Mouse (Mus musculus) forebrain, embryonic 15.5 days (tissue): ENCODE results near the gene H2al1j. TPM values are rescaled to one million over a fixed set of nuclear protein-coding genes. Genes with fewer than 3 reads are reported as not detected.

Source experiments
- ATAC-seq: fragments of 200-750 bp; cut with Nextera tagmentation; replicated peaks from 2 replicates; pipeline ENCODE4 v1.8.0; 2017; ENCODE audit warnings: mild to moderate bottlenecking, moderate TSS enrichment, moderate library complexity
- H3K27ac ChIP-seq: fragments of 300-500 bp; sonication (generic); replicated peaks from 2 replicates; pipeline ENCODE4 v1.5.1; 2015; ENCODE audit warnings: mild to moderate bottlenecking, inconsistent platforms
- H3K27me3 ChIP-seq: fragments of 300-500 bp; sonication (generic); 2 replicates; pipeline ENCODE4 v1.6.1; 2015; ENCODE audit warnings: inconsistent platforms
- H3K36me3 ChIP-seq: fragments of 300-500 bp; sonication (generic); 2 replicates; pipeline ENCODE4 v1.6.1; 2015; ENCODE audit warnings: mild to moderate bottlenecking, inconsistent platforms
- H3K4me1 ChIP-seq: fragments of 300-500 bp; sonication (generic); 2 replicates; pipeline ENCODE4 v1.6.1; 2015; ENCODE audit warnings: inconsistent platforms
- H3K4me2 ChIP-seq: fragments of 300-500 bp; sonication (generic); replicated peaks from 2 replicates; pipeline ENCODE4 v1.6.1; 2015; ENCODE audit warnings: mild to moderate bottlenecking, inconsistent platforms
- H3K4me3 ChIP-seq: fragments of 300-500 bp; sonication (generic); 2 replicates; pipeline ENCODE4 v1.5.1; 2015; ENCODE audit warnings: mild to moderate bottlenecking, inconsistent platforms
- H3K9ac ChIP-seq: fragments of 300-500 bp; sonication (generic); replicated peaks from 2 replicates; pipeline ENCODE4 v1.6.1; 2015; ENCODE audit warnings: mild to moderate bottlenecking, inconsistent platforms
- H3K9me3 ChIP-seq: fragments of 300-500 bp; sonication (generic); 2 replicates; pipeline ENCODE4 v1.6.1; 2016; ENCODE audit warnings: inconsistent platforms
- WGBS: fragments of 180-500 bp; shearing (Covaris S2); methylation state at CpG from one replicate; pipeline ENCODE4 v1.1.7; 2015; ENCODE audit warnings: mixed read lengths; 5-methylcytosine and 5-hydroxymethylcytosine counted together
- polyA plus RNA-seq: library from polyadenylated mRNA; unstranded; fragments of >200 nt; fragmentation: Nextera tagmentation; extraction: Ambion mirVana; gene quantifications from 2 replicates; pipeline ENCODE4 v1.2.1, GENCODE M21; 2015

Gene H2al1j
- polyA plus RNA-seq, 1 experiment from 2014 or later: not detected

DNA sequence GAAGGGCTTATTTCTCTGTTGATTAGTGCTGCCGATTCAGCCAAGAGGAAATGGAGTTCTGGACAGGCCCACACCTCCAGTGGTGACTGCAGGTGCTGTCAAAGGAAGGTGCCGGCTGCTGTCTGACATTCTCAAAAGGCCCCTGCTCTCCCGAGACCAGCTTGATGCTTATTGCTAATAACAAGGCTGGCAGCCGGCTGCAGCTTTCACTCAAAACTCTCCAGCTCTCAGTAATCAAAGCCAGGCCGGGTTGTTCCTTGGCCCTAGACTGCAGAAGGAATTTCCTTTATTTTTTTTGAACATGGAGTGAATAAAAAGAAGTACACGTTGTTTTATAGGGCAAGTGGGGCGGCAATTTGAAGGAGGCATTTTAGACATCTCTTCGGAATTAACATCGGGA is 18.1 kb downstream of the H2al1j start:
- H3K27me3 ChIP-seq: no peaks in the 10 kb centered on the region
- H3K36me3 ChIP-seq: no peaks in the 10 kb centered on the region
- H3K27ac ChIP-seq: peak overlapping the region; percentile 46
- no peak overlapping the region for H3K4me2 ChIP-seq
- WGBS: 48% methylated on average over 9 of the region's 9 CpGs
- no peak for ATAC-seq
- H3K9me3 ChIP-seq: no peaks in the 10 kb centered on the region
- no peak overlapping the region for H3K4me3 ChIP-seq
- no peak overlapping the region for H3K9ac ChIP-seq
- peaks cover 3% of the 10 kb centered on the region; the same call in 1 of the 2 replicates for H3K4me1 ChIP-seq

DNA sequence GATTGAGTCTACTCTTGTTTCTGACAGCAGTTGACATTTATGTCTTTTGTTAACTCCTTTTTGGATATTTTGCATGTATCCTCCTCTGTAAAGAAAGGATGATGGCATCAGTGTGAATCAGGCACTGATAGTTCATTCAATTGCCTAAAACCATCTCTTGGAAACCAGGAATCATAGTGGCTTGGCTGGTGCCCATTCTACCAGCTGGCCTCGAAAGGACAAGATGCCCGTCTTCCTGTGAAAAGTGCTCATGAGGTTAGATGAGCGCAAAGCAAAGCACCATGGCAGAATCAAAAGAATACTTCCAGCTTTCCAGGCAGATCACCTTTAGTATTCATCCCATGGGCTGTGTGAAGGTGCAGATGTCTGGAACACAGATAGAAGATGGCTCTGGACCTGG is 19.1 kb downstream of the H2al1j start:
- Histone ChIP-seq H3K9ac (no peak overlapping the region), H3K36me3 (no peaks in the 10 kb centered on the region), H3K9me3 (no peaks in the 10 kb centered on the region), H3K4me3 (no peak overlapping the region), H3K27ac (no peak overlapping the region), H3K4me1 (peaks cover 3% of the 10 kb centered on the region; the same call in 1 of the 2 replicates), H3K4me2 (no peak overlapping the region), H3K27me3 (no peaks in the 10 kb centered on the region)
- 78% methylated on average over 3 of the region's 3 CpGs for WGBS
- ATAC-seq: no peak

DNA sequence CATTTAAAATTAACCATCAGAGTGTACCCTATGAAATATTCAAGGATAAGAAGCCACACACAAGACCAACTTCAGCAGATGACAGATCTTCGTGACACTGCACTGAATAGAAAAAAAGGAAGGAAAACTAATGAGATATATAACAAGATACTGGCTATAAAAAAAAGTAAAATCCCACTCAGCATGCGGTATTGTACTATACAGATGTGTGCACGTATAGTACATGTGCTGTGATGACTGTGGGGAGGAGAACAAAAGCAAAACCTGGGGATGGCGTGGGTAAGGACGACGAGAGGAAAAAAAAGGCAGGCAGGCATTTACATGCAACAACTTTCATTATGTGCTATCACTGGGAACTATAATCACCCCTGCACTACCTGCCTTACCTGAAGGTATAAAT is 33.2 kb downstream of the H2al1j start:
- Histone ChIP-seq H3K27me3 (no peaks in the 10 kb centered on the region), H3K9ac (no peak overlapping the region), H3K36me3 (no peaks in the 10 kb centered on the region), H3K4me3 (no peak overlapping the region), H3K27ac (no peak overlapping the region), H3K9me3 (no peaks in the 10 kb centered on the region), H3K4me1 (peaks cover 9% of the 10 kb centered on the region), H3K4me2 (no peak overlapping the region)
- WGBS: 86% methylated on average over 6 of the region's 6 CpGs
- ATAC-seq: no peak

DNA sequence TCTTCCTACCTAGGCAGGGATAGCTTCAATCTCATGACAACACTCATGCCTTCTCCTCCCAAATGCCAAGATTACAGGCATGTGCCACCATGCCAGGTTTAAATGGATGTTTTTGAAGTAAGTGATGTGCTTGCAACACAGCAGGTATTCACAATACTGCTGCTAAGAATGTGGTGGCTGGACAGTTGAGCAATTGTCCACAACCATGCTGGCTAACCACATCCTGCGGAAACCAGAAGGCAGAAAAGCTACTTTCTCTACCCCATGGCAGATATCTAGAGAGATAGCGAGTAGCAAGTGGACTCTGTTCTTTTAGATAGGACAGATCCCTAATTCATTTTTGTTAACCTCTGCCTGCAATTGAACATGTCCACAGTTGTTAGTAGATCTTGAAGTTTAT is 33.6 kb downstream of the H2al1j start:
- H3K4me2 ChIP-seq: no peak overlapping the region
- H3K4me1 ChIP-seq: peaks cover 9% of the 10 kb centered on the region
- ATAC-seq: no peak
- WGBS: 98% methylated on average over 2 of the region's 2 CpGs
- H3K9me3 ChIP-seq: no peaks in the 10 kb centered on the region
- no peak overlapping the region for H3K9ac ChIP-seq
- no peak overlapping the region for H3K4me3 ChIP-seq
- no peaks in the 10 kb centered on the region for H3K36me3 ChIP-seq
- no peak overlapping the region for H3K27ac ChIP-seq
- no peaks in the 10 kb centered on the region for H3K27me3 ChIP-seq

DNA sequence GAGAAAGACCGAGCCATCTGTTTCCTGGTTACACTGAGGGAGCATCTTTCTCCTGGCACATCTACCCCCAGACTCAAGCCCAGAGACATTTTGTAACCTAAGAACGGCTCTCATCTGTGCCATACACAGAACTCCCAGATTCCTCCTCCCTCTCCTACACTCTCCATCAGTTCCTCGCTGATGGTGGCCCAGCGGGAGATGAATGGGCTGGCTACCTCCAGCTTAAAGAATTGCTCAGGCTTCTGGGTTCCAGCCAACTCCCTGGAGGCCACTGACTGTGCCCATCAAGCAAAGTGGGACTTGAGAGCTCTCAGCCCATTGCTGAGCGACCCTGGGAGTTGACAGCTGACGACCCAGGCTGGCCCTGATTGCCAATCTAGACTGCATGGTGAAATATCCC is 36.3 kb downstream of the H2al1j start:
- H3K9me3 ChIP-seq: no peaks in the 10 kb centered on the region
- no peak overlapping the region for H3K9ac ChIP-seq
- H3K27ac ChIP-seq: 0 out of 2 replicates have a peak overlapping the region, but pooled peaks have one; percentile 14
- peak; percentile 85 for ATAC-seq
- no peak overlapping the region for H3K4me2 ChIP-seq
- no peak overlapping the region for H3K4me3 ChIP-seq
- H3K4me1 ChIP-seq: peaks cover 9% of the 10 kb centered on the region
- H3K27me3 ChIP-seq: no peaks in the 10 kb centered on the region
- H3K36me3 ChIP-seq: no peaks in the 10 kb centered on the region
- WGBS: 32% methylated on average over 6 of the region's 6 CpGs

DNA sequence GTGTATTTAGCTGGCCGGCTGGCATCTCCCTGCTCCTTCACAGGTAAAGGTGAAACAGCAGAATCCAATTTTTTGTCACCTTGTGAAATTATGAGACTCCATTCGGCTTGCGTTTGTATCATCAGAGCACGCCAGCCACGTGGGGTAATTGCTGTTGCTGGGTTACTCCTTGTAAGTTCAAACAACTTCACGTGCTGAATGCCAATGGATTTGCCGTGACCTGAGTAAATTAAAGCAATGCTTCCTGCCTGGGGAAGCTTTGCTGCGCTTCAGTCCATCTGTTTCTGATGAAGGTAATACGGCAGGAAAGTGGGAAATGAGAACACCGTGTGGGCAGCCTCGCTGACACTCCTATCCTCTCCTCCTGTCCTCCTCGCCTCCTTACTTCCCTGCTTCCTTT is 37.5 kb downstream of the H2al1j start:
- Histone ChIP-seq H3K9ac (no peak overlapping the region), H3K27me3 (no peaks in the 10 kb centered on the region), H3K4me3 (no peak overlapping the region), H3K4me2 (no peak overlapping the region), H3K4me1 (peaks cover 9% of the 10 kb centered on the region), H3K27ac (no peak overlapping the region), H3K9me3 (no peaks in the 10 kb centered on the region), H3K36me3 (no peaks in the 10 kb centered on the region)
- ATAC-seq: no peak
- WGBS: 53% methylated on average over 12 of the region's 12 CpGs

Other genes starting within 250 kb of the H2al1j start
- not detected in 2 replicates for gene H2al1a, start 28.6 kb upstream of the H2al1j start, polyA plus RNA-seq
- not detected in 2 replicates for gene H2al1b, start 25.4 kb upstream of the H2al1j start, polyA plus RNA-seq
- not detected in 2 replicates for gene H2al1c, start 22.2 kb upstream of the H2al1j start, polyA plus RNA-seq
- gene H2al1d, start 19.0 kb upstream of the H2al1j start, polyA plus RNA-seq: not detected in 2 replicates
- gene H2al1e, start 15.9 kb upstream of the H2al1j start, polyA plus RNA-seq: not detected in 2 replicates
- gene H2al1f, start 12.7 kb upstream of the H2al1j start, polyA plus RNA-seq: not detected in 2 replicates
- not detected in 2 replicates for gene H2al1g, start 9.6 kb upstream of the H2al1j start, polyA plus RNA-seq
- gene H2al1h, start 6.3 kb upstream of the H2al1j start, polyA plus RNA-seq: not detected in 2 replicates
- not detected in 2 replicates for gene H2al1i, start 3.2 kb upstream of the H2al1j start, polyA plus RNA-seq